Mouse (Mus musculus): ENCODE data around the gene Prdm1.

DNA sequence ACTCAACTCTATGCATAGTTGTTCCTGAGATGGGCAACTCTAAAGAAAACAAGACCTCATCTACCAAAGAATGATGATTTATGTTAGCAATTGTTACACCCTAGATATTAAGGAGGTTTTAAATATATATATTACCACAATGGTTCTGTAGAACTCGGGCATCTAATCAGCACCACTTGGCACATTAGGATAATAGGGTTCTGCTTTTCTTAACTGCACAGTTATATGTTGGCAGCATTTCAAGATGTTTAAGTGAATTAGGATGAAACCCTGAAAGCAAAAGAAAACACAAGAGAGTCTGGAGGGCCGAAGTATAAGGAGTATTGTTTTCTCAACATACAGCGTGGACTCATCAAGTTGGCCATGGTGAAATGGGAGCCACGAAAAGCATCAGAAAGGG is 92.3 kb downstream of the Prdm1 start:
- TF ChIP-seq CHD2 (IDR thresholded peaks at IDR 0.05; ENCODE audit: low read depth, low read length) (no peak), MAFK (IDR thresholded peaks at IDR 0.05; ENCODE audit: insufficient read depth, low read depth, low read length) (no peak), ZC3H11A (IDR thresholded peaks at IDR 0.05; ENCODE audit: borderline replicate concordance, low read depth, low read length) (no peak), ZNF384 (IDR thresholded peaks at IDR 0.05; ENCODE audit: low read depth, low read length) (no peak)
